Mouse (Mus musculus): ENCODE measurements around the gene Xrcc1. TPM values are rescaled to one million over a fixed set of nuclear protein-coding genes. Genes with fewer than 3 reads are reported as not detected.
A peak's percentile ranks its signal among the peaks of the same experiment; 100 is the strongest.
"Not testable (repeated sequence)": the region's sequence is repeated elsewhere in the genome, so short reads cannot be mapped to it uniquely, and the experiment has no call there.

The Xrcc1 gene
- polyA plus RNA-seq, 1 experiment from 2014 or later = 48.3 TPM

DNA sequence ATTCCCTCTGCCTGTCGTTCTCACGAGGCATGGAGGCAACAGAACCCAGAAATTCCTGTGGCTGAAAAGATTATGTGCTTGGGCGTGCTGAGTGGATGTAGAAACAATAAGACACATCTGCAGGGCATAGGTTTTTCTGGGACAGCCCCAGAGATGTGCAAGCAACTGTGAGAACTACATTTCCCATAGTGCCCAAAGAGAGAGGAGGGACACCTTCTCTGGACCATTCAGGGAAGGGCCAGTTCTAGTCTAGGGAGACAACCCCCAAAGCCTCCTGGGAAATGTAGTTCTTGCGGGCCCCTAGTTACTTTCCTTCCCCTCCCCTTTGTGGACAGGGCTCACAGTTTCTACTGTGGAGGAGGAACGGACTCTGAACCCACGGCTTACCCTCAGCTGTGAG, 61.9 kb downstream of the Xrcc1 start:
- peak; percentile 73 for ATAC-seq (ENCODE audit: low read depth)
- H3K27ac ChIP-seq = no peak overlapping the region
- no peak overlapping the region for H3K4me3 ChIP-seq (replicated peaks)
- H3K4me1 ChIP-seq (replicated peaks) = peaks cover 39% of the 10 kb centered on the region
- no peaks in the 10 kb centered on the region for H3K9me3 ChIP-seq (replicated peaks)
- peak; percentile 46 for DNase-seq
- H3K9ac ChIP-seq = no peak overlapping the region
- WGBS (ENCODE audit: insufficient replicate concordance) = 27% methylated on average over 6 of the region's 6 CpGs
- H3K36me3 ChIP-seq = no peaks in the 10 kb centered on the region
- peaks cover 18% of the 10 kb centered on the region for H3K27me3 ChIP-seq
- no peak overlapping the region for H3K4me2 ChIP-seq

GRCm38 (mm10) chr7:24608561-24608960, 62.5 kb downstream of the Xrcc1 start:
- WGBS (ENCODE audit: insufficient replicate concordance) = 37% methylated on average over 8 of the region's 8 CpGs
- H3K4me1 ChIP-seq (replicated peaks) = peaks cover 39% of the 10 kb centered on the region
- ATAC-seq (ENCODE audit: low read depth) = no peak
- peaks cover 24% of the 10 kb centered on the region for H3K27me3 ChIP-seq
- H3K9me3 ChIP-seq (replicated peaks) = no peaks in the 10 kb centered on the region
- H3K9ac ChIP-seq = no peak overlapping the region
- DNase-seq = no peak
- H3K36me3 ChIP-seq = no peaks in the 10 kb centered on the region
- H3K27ac ChIP-seq = no peak overlapping the region
- no peak overlapping the region for H3K4me3 ChIP-seq (replicated peaks)
- no peak overlapping the region for H3K4me2 ChIP-seq

GRCm38 (mm10) chr7:24610144-24610878, 64.2 kb downstream of the Xrcc1 start, which contains the start of gene Phldb3:
Gene Phldb3 (plus strand): TSS chr7:24610763.
- peak within 1 kb of the TSS; percentile 65 for H3K4me3 ChIP-seq (replicated peaks)
- H3K27me3 ChIP-seq = peaks cover 24% of the 10 kb centered on the region
- peaks cover 39% of the 10 kb centered on the region for H3K4me1 ChIP-seq (replicated peaks)
- peak; percentile 40 for ATAC-seq (ENCODE audit: low read depth)
- H3K9ac ChIP-seq = peak within 1 kb of the TSS; percentile 70
- H3K9me3 ChIP-seq (replicated peaks) = no peaks in the 10 kb centered on the region
- 3% methylated on average over 26 of the region's 27 CpGs for WGBS (ENCODE audit: insufficient replicate concordance)
- no peaks in the 10 kb centered on the region for H3K36me3 ChIP-seq
- peak within 1 kb of the TSS; percentile 27; the same call in 1 of the 2 replicates for H3K27ac ChIP-seq
- H3K4me2 ChIP-seq = peak within 1 kb of the TSS; percentile 97
- DNase-seq = peak; percentile 28

DNA sequence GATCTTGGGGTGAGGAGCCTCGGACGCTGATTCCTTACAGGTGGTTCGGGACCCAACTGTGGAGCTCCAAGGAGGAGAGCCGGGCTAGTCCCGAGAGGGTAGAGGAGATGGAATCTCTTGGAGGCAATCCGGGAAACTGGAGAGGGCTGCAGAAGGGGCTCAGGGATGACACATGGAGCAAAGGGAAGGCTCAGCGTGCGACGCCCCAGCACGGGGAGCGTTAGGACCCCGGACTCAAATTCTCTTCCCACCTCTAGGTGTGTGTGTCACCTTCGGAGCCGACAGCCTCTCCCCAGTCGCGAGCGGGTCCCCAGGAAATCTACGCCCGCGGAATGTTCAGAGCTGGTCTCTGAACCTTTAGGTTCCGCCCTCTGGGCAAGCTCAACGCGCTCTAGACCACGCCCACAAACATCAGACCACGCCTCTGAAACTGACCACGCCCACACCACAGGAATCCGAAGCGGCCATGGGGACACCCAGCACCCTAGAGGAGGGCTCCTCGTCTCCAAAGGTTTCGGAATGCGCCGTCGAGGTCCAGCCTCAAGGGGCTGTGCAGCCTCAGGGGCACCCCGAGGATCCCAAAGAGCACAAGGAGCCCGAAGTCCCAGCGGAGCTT, 64.9 kb downstream of the Xrcc1 start:
- Histone ChIP-seq H3K4me2 (peak overlapping the region; percentile 97), H3K4me3 (replicated peaks) (peak overlapping the region; percentile 65), H3K9me3 (replicated peaks) (no peaks in the 10 kb centered on the region), H3K27me3 (peaks cover 24% of the 10 kb centered on the region), H3K4me1 (replicated peaks) (peaks cover 39% of the 10 kb centered on the region), H3K36me3 (no peaks in the 10 kb centered on the region), H3K9ac (peak overlapping the region; percentile 70), H3K27ac (peak overlapping the region; percentile 27; the same call in 1 of the 2 replicates)
- ATAC-seq (ENCODE audit: low read depth) (peak; percentile 84), DNase-seq (peak; percentile 91)
- under 1% methylated on average over 36 of the region's 36 CpGs for WGBS (ENCODE audit: insufficient replicate concordance)

- peak overlapping the region; percentile 65 for H3K4me3 ChIP-seq (replicated peaks)
- H3K27ac ChIP-seq = no peak overlapping the region
- peak overlapping the region; percentile 97 for H3K4me2 ChIP-seq
- 7% methylated on average over 7 of the region's 7 CpGs for WGBS (ENCODE audit: insufficient replicate concordance)
- H3K9me3 ChIP-seq (replicated peaks) = no peaks in the 10 kb centered on the region
- ATAC-seq (ENCODE audit: low read depth) (no peak), DNase-seq (no peak)
- peak overlapping the region; percentile 66 for H3K9ac ChIP-seq
- H3K4me1 ChIP-seq (replicated peaks) = peaks cover 42% of the 10 kb centered on the region
- no peaks in the 10 kb centered on the region for H3K36me3 ChIP-seq
- peaks cover 24% of the 10 kb centered on the region for H3K27me3 ChIP-seq
Observed at GRCm38 (mm10) chr7:24611709-24612108, 65.6 kb downstream of the Xrcc1 start.

DNA sequence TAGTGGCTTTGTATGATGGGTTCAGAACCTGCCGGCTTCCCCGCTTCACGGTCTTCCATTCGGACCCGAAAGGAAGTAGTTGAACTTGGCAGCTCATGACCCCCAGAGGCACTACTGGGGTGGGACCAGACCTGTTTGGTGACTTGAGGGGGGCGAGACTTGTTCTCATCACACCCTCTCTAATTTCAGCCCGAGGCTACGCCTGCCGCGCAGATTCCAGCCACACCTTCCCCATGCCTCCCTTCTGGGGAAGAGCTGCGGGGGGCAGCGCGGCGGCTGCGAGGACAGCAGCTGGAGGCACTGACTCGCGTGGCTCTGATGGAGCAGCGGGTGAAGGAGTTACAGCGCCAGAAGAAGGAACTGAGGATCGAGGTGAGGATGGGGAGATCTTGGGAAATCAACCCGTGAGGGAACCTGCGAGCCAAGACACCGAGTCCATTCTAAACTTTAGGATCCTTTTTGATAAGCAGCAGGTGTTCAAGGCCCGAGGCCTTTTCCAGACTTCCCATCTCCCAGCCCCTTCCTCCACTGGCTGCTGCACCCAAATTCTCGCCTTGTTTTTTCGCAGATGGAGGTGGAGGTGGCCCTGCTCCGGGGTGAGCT, 66.3 kb downstream of the Xrcc1 start:
- Histone ChIP-seq H3K4me3 (replicated peaks) (peak overlapping the region; percentile 26), H3K27me3 (peaks cover 24% of the 10 kb centered on the region), H3K4me1 (replicated peaks) (peaks cover 47% of the 10 kb centered on the region), H3K9ac (no peak overlapping the region), H3K4me2 (peak overlapping the region; percentile 97), H3K36me3 (no peaks in the 10 kb centered on the region), H3K27ac (no peak overlapping the region), H3K9me3 (replicated peaks) (no peaks in the 10 kb centered on the region)
- no peak for ATAC-seq (ENCODE audit: low read depth)
- no peak for DNase-seq
- 10% methylated on average over 27 of the region's 27 CpGs for WGBS (ENCODE audit: insufficient replicate concordance)

DNA sequence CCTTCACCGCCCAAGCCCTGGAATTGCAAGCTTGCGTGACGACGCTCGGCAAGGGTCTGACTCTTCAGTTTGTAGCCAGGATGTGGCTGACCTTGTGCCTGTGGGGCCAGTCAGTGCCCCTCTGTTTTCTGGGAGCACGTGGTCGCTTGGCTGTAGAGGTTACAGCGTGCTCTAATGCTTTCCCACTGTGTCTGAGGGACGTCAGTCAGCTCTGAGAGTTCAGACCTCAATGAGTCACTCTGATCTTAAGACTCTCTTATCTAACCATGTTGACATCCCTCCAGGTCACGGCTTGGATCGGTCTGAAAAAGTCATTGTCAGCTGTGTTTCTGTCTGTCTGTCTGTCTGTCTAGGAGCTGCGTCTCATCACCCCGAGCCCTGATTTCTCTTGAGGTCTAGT, 68.7 kb downstream of the Xrcc1 start:
- Histone ChIP-seq H3K27ac (no peak overlapping the region), H3K36me3 (peaks cover under 1% of the 10 kb centered on the region; the same call in 1 of the 2 replicates), H3K4me2 (no peak overlapping the region), H3K9ac (no peak overlapping the region; the same call in 1 of the 2 replicates), H3K4me1 (replicated peaks) (peaks cover 39% of the 10 kb centered on the region), H3K9me3 (replicated peaks) (no peaks in the 10 kb centered on the region), H3K4me3 (replicated peaks) (no peak overlapping the region), H3K27me3 (peaks cover 24% of the 10 kb centered on the region)
- ATAC-seq (ENCODE audit: low read depth) = no peak
- no peak for DNase-seq
- WGBS (ENCODE audit: insufficient replicate concordance) = 46% methylated on average over 13 of the region's 13 CpGs

DNA sequence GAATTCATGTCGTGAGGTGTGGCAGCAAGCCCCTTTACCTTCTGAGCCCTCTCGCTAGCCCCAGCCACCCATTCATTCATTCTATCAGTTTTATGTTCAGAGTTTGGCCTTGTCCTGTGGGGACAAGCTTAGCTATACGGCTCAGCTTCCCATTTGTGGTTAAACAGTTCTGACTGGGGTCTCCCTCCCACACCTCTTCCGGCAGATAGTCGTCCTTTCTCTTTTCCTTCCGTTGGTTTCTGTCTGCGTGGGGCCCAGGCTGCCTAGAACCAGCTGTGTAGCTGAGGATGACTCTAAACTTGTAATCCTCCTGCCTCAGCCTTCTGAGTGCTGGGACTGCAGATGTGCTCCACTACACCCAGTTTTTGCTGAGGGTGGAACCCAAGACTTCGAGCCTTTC, 71.7 kb downstream of the Xrcc1 start:
- no peak for DNase-seq
- no peak; the same call in 1 of the 2 replicates for ATAC-seq (ENCODE audit: low read depth)
- 17% methylated on average over 8 of the region's 8 CpGs for WGBS (ENCODE audit: insufficient replicate concordance)
- peaks cover 13% of the 10 kb centered on the region for H3K4me1 ChIP-seq (replicated peaks)
- 0 out of 2 replicates have a peak, but pooled peaks cover 4% of the 10 kb centered on the region for H3K9me3 ChIP-seq (replicated peaks)
- H3K27me3 ChIP-seq = peaks cover 8% of the 10 kb centered on the region
- H3K36me3 ChIP-seq = peaks cover 10% of the 10 kb centered on the region
- H3K4me3 ChIP-seq (replicated peaks) = no peak overlapping the region
- H3K27ac ChIP-seq = no peak overlapping the region; the same call in 1 of the 2 replicates
- no peak overlapping the region for H3K9ac ChIP-seq
- no peak overlapping the region for H3K4me2 ChIP-seq

DNA sequence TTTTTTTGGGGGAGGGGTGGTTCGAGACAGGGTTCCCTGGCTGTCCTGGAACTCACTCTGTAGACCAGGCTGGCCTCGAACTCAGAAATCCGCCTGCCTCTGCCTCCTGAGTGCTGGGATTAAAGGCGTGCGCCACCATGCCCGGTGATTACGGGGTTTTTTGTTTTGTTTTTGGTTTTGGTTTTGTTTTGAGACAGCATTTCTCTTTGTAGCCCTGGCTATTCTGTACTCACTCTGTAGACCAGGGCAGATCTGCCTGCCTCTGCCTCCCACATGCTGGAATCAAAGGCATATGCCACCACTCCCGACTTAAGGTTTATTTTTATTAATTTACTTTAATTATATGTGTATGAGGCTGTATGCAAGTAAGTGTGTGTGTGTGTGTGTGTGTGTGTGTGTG, 72.3 kb downstream of the Xrcc1 start:
- not testable (repeated sequence) for DNase-seq
- peaks cover 13% of the 10 kb centered on the region for H3K36me3 ChIP-seq

DNA sequence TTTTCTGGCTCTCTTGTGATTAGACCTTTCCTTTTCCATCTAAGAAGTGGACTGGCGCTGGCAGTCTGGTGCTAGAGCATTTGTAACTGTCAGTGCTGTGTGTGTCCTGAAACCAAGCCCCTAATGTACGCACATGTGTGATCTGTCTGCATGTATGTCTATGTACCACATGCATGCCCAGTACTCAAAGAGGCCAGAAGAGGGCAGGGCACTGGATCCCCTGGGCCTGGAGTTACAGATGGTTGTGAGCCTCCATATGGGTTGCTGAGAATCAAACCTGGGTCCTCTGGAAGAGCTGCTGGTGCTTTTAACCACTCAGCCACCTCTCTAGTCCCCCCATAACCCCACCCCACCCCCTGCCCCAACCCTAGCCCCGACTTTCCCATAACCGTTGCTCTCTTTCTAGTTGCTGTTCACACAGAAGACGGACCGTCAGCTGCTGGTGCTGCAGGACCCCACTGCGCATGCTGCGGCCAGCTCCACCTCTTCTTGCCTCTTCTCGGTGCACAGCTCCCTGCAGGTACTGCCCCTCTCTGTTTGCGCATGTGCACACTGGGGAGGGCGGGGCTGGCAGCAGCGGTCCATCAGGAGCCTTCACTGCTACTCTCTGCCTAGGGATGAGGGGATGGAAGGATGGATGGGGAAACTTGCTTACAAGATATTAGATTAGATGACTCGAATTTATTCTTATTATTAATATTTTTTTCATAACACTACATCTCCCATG, 73.7 kb downstream of the Xrcc1 start:
- no peak overlapping the region for H3K4me2 ChIP-seq
- 78% methylated on average over 13 of the region's 13 CpGs for WGBS (ENCODE audit: insufficient replicate concordance)
- peaks cover 13% of the 10 kb centered on the region for H3K36me3 ChIP-seq
- H3K9ac ChIP-seq = no peak overlapping the region
- peaks cover 11% of the 10 kb centered on the region; the same call in 1 of the 2 replicates for H3K4me1 ChIP-seq (replicated peaks)
- no peak overlapping the region for H3K27ac ChIP-seq
- no peak for ATAC-seq (ENCODE audit: low read depth)
- DNase-seq = no peak
- H3K9me3 ChIP-seq (replicated peaks) = 0 out of 2 replicates have a peak, but pooled peaks cover 4% of the 10 kb centered on the region
- H3K4me3 ChIP-seq (replicated peaks) = no peak overlapping the region
- H3K27me3 ChIP-seq = no peaks in the 10 kb centered on the region

More for the DNA sequence above, 72.3 kb downstream of the Xrcc1 start:
- not testable (repeated sequence) for H3K9me3 ChIP-seq (replicated peaks); H3K4me3 ChIP-seq (replicated peaks); ATAC-seq (ENCODE audit: low read depth); H3K9ac ChIP-seq; H3K27ac ChIP-seq; H3K27me3 ChIP-seq; H3K4me2 ChIP-seq
- peaks cover 11% of the 10 kb centered on the region; the same call in 1 of the 2 replicates for H3K4me1 ChIP-seq (replicated peaks)
- 71% methylated on average over 8 of the region's 8 CpGs for WGBS (ENCODE audit: insufficient replicate concordance)

- no peak overlapping the region for H3K27ac ChIP-seq
- H3K4me2 ChIP-seq = no peak overlapping the region
- DNase-seq (no peak), ATAC-seq (ENCODE audit: low read depth) (no peak)
- peaks cover 11% of the 10 kb centered on the region; the same call in 1 of the 2 replicates for H3K4me1 ChIP-seq (replicated peaks)
- 64% methylated on average over 3 of the region's 3 CpGs for WGBS (ENCODE audit: insufficient replicate concordance)
- H3K4me3 ChIP-seq (replicated peaks) = no peak overlapping the region
- no peaks in the 10 kb centered on the region for H3K27me3 ChIP-seq
- H3K36me3 ChIP-seq = peaks cover 13% of the 10 kb centered on the region
- H3K9me3 ChIP-seq (replicated peaks) = 0 out of 2 replicates have a peak, but pooled peaks cover 4% of the 10 kb centered on the region
- H3K9ac ChIP-seq = no peak overlapping the region
Observed at GRCm38 (mm10) chr7:24621193-24621592, 75.1 kb downstream of the Xrcc1 start.
